8 mouse cellular contexts compared by ENCODE assay signal in the genomic region with DNA sequence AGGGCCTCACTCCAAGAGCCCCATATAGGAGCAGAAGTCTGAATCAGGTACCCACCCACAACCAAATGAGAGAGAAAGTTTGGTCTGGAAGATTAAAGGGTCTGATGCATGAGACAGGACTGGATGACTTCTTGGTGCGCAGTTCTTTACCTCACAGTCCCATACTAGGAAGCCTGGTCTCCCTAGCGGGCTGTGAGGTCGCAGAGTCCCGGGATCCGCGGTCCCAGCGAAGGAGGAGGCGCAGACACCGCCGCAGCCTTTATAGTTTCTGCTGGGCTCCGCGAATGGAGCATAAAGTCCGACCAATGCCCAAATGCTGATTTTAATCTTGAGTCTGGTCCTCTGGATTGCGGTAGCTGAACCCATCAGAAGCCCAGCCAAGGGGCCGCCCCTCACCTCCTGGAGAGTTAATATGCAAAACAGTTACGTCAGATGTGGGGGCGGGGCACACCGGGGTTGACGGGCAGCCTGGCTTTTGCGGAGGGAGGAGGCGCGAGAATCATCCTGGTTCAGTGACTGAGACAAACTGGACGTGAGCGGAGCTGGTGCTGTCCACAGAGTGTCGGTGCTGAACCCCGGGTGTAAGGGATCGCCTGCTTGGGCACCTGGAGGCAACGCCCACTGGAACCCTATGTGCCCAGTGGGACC. TPM values are rescaled to one million over a fixed set of nuclear protein-coding genes. Genes with fewer than 3 reads are reported as not detected.
DNase-seq lines count a peak whose midpoint lies in the region; ATAC-seq lines count a peak whose summit lies in the region.

A gene (plus strand): TSS at position 211 of the 648 bp plus-strand sequence.

- no peaks in the 10 kb centered on the region for H3K27me3 ChIP-seq in heart, embryonic 13.5 days (replicated peaks)
- H3K27me3 ChIP-seq in neural tube, embryonic 15.5 days (replicated peaks): no peaks in the 10 kb centered on the region

- no peak within 1 kb of the TSS for H3K9ac ChIP-seq in heart, embryonic 13.5 days
- H3K9ac ChIP-seq in neural tube, embryonic 15.5 days (replicated peaks): peak within 1 kb of the TSS; percentile 69

- WGBS in heart, embryonic 13.5 days: 1% methylated on average over 28 of the region's 28 CpGs
- under 1% methylated on average over 28 of the region's 28 CpGs for WGBS in neural tube, embryonic 15.5 days

- H3K9me3 ChIP-seq in heart, embryonic 13.5 days: no peaks in the 10 kb centered on the region
- H3K9me3 ChIP-seq in neural tube, embryonic 15.5 days (replicated peaks): no peaks in the 10 kb centered on the region

- no peak within 1 kb of the TSS for H3K27ac ChIP-seq in heart, embryonic 13.5 days (replicated peaks)
- peak within 1 kb of the TSS; percentile 80 for H3K27ac ChIP-seq in neural tube, embryonic 15.5 days (replicated peaks)

- H3K4me2 ChIP-seq in heart, embryonic 13.5 days: peak within 1 kb of the TSS; percentile 70
- H3K4me2 ChIP-seq in neural tube, embryonic 15.5 days: peak within 1 kb of the TSS; percentile 74

- DNase-seq in 3134 (ENCODE audit: extremely low read depth, insufficient read length, low spot score) (peak; percentile 17), adipocyte (ENCODE audit: low spot score) (peak; percentile 6), liver (peak; percentile 58)
- peak; percentile 94 for DNase-seq in embryo, embryonic 10 days (ENCODE audit: low spot score)
- peak; percentile 80 for DNase-seq in kidney, postnatal 10 days
- DNase-seq in thymus, postnatal 14 days: peak; percentile 23

- peaks cover 6% of the 10 kb centered on the region; the same call in 1 of the 2 replicates for H3K4me1 ChIP-seq in heart, embryonic 13.5 days
- 0 out of 2 replicates have a peak, but pooled peaks cover 6% of the 10 kb centered on the region for H3K4me1 ChIP-seq in neural tube, embryonic 15.5 days

- ATAC-seq in heart, embryonic 13.5 days (ENCODE audit: extremely low read depth, insufficient number of reproducible peaks, low FRiP score, low TSS enrichment): no peak
- ATAC-seq in neural tube, embryonic 15.5 days (ENCODE audit: low FRiP score): peak; percentile 93

- peak within 1 kb of the TSS; percentile 48 for H3K4me3 ChIP-seq in heart, embryonic 13.5 days
- peak within 1 kb of the TSS; percentile 60 for H3K4me3 ChIP-seq in neural tube, embryonic 15.5 days (replicated peaks)

- no peaks in the 10 kb centered on the region for H3K36me3 ChIP-seq in heart, embryonic 13.5 days
- H3K36me3 ChIP-seq in neural tube, embryonic 15.5 days: no peaks in the 10 kb centered on the region

RNA-seq across cellular contexts. Expression of the gene that starts here (rescaled TPM):
- 0.09 and 0.17 TPM in 2 replicates for polyA plus RNA-seq in heart, embryonic 13.5 days (2015; fragmentation: Nextera tagmentation; extraction: Ambion mirVana)
- 60.6 and 68.0 TPM in 2 replicates for polyA plus RNA-seq in neural tube, embryonic 15.5 days (2015; fragmentation: Nextera tagmentation; extraction: Ambion mirVana)

Comparison
In these comparisons a context has a peak if more than half of its experiments do, and no peak if none do; other contexts are left out.
1. RNA of the gene that starts here (polyA plus RNA-seq): 60.6 to 68.0 TPM in neural tube, embryonic 15.5 days; 0.09 to 0.17 TPM in heart, embryonic 13.5 days; every median in the first group is over 10 times any median in the second.
2. DNase-seq: peak in every context shown above with its lines; median percentile 94 in embryo, embryonic 10 days; 80 in kidney, postnatal 10 days; 58 in liver; 23 in thymus, postnatal 14 days; 17 in 3134; 6 in adipocyte.